Comparison of ENCODE assay signal across 7 mouse cellular contexts in genomic region chr17:28329503-28330231, GRCm38 (mm10). TPM values are rescaled to one million over a fixed set of nuclear protein-coding genes. Genes with fewer than 3 reads are reported as not detected.
DNase-seq lines count a peak whose midpoint lies in the region; ATAC-seq lines count a peak whose summit lies in the region.

No protein-coding gene starts in this region.

- H3K9ac ChIP-seq in neural tube, embryonic 11.5 days (ENCODE audit: low read length): peak overlapping the region; percentile 99
- H3K9ac ChIP-seq in embryonic facial prominence, embryonic 15.5 days: peak overlapping the region; percentile 99
- peak overlapping the region; percentile 99 for H3K9ac ChIP-seq in limb, embryonic 12.5 days (replicated peaks)
- peak overlapping the region; percentile 100 for H3K9ac ChIP-seq in stomach, embryonic 16.5 days (ENCODE audit: low read length)

- H3K4me2 ChIP-seq in neural tube, embryonic 11.5 days (ENCODE audit: low read depth): peak overlapping the region; percentile 91
- H3K4me2 ChIP-seq in embryonic facial prominence, embryonic 15.5 days (replicated peaks): peak overlapping the region; percentile 76
- peak overlapping the region; percentile 91 for H3K4me2 ChIP-seq in limb, embryonic 12.5 days
- peak overlapping the region; percentile 97 for H3K4me2 ChIP-seq in stomach, embryonic 16.5 days (ENCODE audit: low read depth, low read length)

- WGBS in neural tube, embryonic 11.5 days: 13% methylated on average over 4 of the region's 4 CpGs
- 3% methylated on average over 4 of the region's 4 CpGs for WGBS in embryonic facial prominence, embryonic 15.5 days
- WGBS in limb, embryonic 12.5 days: 5% methylated on average over 4 of the region's 4 CpGs
- WGBS in stomach, embryonic 16.5 days: 3% methylated on average over 4 of the region's 4 CpGs

- peak overlapping the region; percentile 96 for H3K4me3 ChIP-seq in neural tube, embryonic 11.5 days (ENCODE audit: low read depth, low read length)
- H3K4me3 ChIP-seq in embryonic facial prominence, embryonic 15.5 days (replicated peaks): peak overlapping the region; percentile 78
- H3K4me3 ChIP-seq in limb, embryonic 12.5 days (replicated peaks): peak overlapping the region; percentile 93
- peak overlapping the region; percentile 98 for H3K4me3 ChIP-seq in stomach, embryonic 16.5 days (replicated peaks; ENCODE audit: low read length)

- H3K4me1 ChIP-seq in neural tube, embryonic 11.5 days (ENCODE audit: control insufficient read depth, insufficient read depth, low read length): peaks cover 19% of the 10 kb centered on the region
- H3K4me1 ChIP-seq in embryonic facial prominence, embryonic 15.5 days: peaks cover 53% of the 10 kb centered on the region
- H3K4me1 ChIP-seq in limb, embryonic 12.5 days (replicated peaks): peaks cover 58% of the 10 kb centered on the region
- peaks cover 50% of the 10 kb centered on the region for H3K4me1 ChIP-seq in stomach, embryonic 16.5 days (ENCODE audit: control insufficient read depth, insufficient read depth, low read length)

- no peak for ATAC-seq in neural tube, embryonic 11.5 days (ENCODE audit: insufficient read depth, low FRiP score, low TSS enrichment)
- ATAC-seq in embryonic facial prominence, embryonic 15.5 days (ENCODE audit: insufficient number of reproducible peaks, low FRiP score, low TSS enrichment, low read depth): no peak
- no peak for ATAC-seq in limb, embryonic 12.5 days (ENCODE audit: insufficient number of reproducible peaks, insufficient read depth, low FRiP score, low TSS enrichment, low read depth)
- no peak for ATAC-seq in stomach, embryonic 16.5 days (ENCODE audit: insufficient read depth, low FRiP score)

- no peaks in the 10 kb centered on the region for H3K27me3 ChIP-seq in neural tube, embryonic 11.5 days (ENCODE audit: control insufficient read depth, insufficient read depth, low read length)
- no peaks in the 10 kb centered on the region for H3K27me3 ChIP-seq in embryonic facial prominence, embryonic 15.5 days
- no peaks in the 10 kb centered on the region for H3K27me3 ChIP-seq in limb, embryonic 12.5 days
- no peaks in the 10 kb centered on the region for H3K27me3 ChIP-seq in stomach, embryonic 16.5 days (ENCODE audit: control insufficient read depth, insufficient read depth, low read length)

- H3K27ac ChIP-seq in neural tube, embryonic 11.5 days (ENCODE audit: low read depth, low read length): no peak overlapping the region
- peak overlapping the region; percentile 98 for H3K27ac ChIP-seq in embryonic facial prominence, embryonic 15.5 days (replicated peaks)
- peak overlapping the region; percentile 98 for H3K27ac ChIP-seq in limb, embryonic 12.5 days
- peak overlapping the region; percentile 96 for H3K27ac ChIP-seq in stomach, embryonic 16.5 days (ENCODE audit: low read length)

- no peaks in the 10 kb centered on the region for H3K9me3 ChIP-seq in neural tube, embryonic 11.5 days (ENCODE audit: control insufficient read depth, low read length)
- no peaks in the 10 kb centered on the region for H3K9me3 ChIP-seq in embryonic facial prominence, embryonic 15.5 days (replicated peaks)
- H3K9me3 ChIP-seq in limb, embryonic 12.5 days: peaks cover under 1% of the 10 kb centered on the region; the same call in 1 of the 2 replicates
- no peaks in the 10 kb centered on the region for H3K9me3 ChIP-seq in stomach, embryonic 16.5 days (replicated peaks; ENCODE audit: control insufficient read depth, low read length)

- H3K36me3 ChIP-seq in neural tube, embryonic 11.5 days (ENCODE audit: control insufficient read depth, insufficient read depth, low read length): peaks cover 2% of the 10 kb centered on the region
- H3K36me3 ChIP-seq in embryonic facial prominence, embryonic 15.5 days: peaks cover 53% of the 10 kb centered on the region
- H3K36me3 ChIP-seq in limb, embryonic 12.5 days: peaks cover 71% of the 10 kb centered on the region
- peaks cover 16% of the 10 kb centered on the region for H3K36me3 ChIP-seq in stomach, embryonic 16.5 days (ENCODE audit: control insufficient read depth, insufficient read depth, low read length)

- DNase-seq in neural tube, embryonic 11.5 days (ENCODE audit: low spot score): no peak
- no peak for DNase-seq in neural tube, embryonic 10.5 days (ENCODE audit: extremely low spot score, low spot score)
- DNase-seq in spleen, adult 12 weeks (ENCODE audit: low spot score): no peak
- DNase-seq in layer of hippocampus, adult 18-20 months (ENCODE audit: low spot score in 2 of 2): no peak

RNA-seq across cellular contexts. Expression of gene Rpl10a, which starts 1.4 kb away (rescaled TPM):
- 478 TPM in 2 replicates for polyA plus RNA-seq in neural tube, embryonic 11.5 days (2014; fragmentation: Nextera tagmentation; extraction: Ambion mirVana)
- 620 and 681 TPM in 2 replicates for polyA plus RNA-seq in embryonic facial prominence, embryonic 15.5 days (2015; fragmentation: Nextera tagmentation; extraction: Ambion mirVana)
- 535 and 537 TPM in 2 replicates for polyA plus RNA-seq in limb, embryonic 12.5 days (2016; fragmentation: Nextera tagmentation; extraction: Ambion mirVana)
- 538 and 564 TPM in 2 replicates for polyA plus RNA-seq in stomach, embryonic 16.5 days (2015; fragmentation: Nextera tagmentation; extraction: Ambion mirVana)
- total RNA-seq in layer of hippocampus, adult 18-20 months (2021): 100 to 1,000 TPM; 356 to 365 TPM

RNA-seq across cellular contexts. Expression of gene Fance, which starts 16.3 kb away (rescaled TPM):
- polyA plus RNA-seq in neural tube, embryonic 11.5 days (2014; fragmentation: Nextera tagmentation; extraction: Ambion mirVana): 23.2 and 23.7 TPM in 2 replicates
- 37.6 and 38.5 TPM in 2 replicates for polyA plus RNA-seq in embryonic facial prominence, embryonic 15.5 days (2015; fragmentation: Nextera tagmentation; extraction: Ambion mirVana)
- polyA plus RNA-seq in limb, embryonic 12.5 days (2016; fragmentation: Nextera tagmentation; extraction: Ambion mirVana): 36.5 and 44.5 TPM in 2 replicates
- 19.0 and 20.4 TPM in 2 replicates for polyA plus RNA-seq in stomach, embryonic 16.5 days (2015; fragmentation: Nextera tagmentation; extraction: Ambion mirVana)
- 10 to 100 TPM; 22.8 to 26.0 TPM for total RNA-seq in layer of hippocampus, adult 18-20 months (2021)

RNA-seq across cellular contexts. Expression of gene Tead3, which starts 20.9 kb away (rescaled TPM):
- polyA plus RNA-seq in neural tube, embryonic 11.5 days (2014; fragmentation: Nextera tagmentation; extraction: Ambion mirVana): 4.5 and 4.6 TPM in 2 replicates
- polyA plus RNA-seq in embryonic facial prominence, embryonic 15.5 days (2015; fragmentation: Nextera tagmentation; extraction: Ambion mirVana): 17.9 and 18.8 TPM in 2 replicates
- polyA plus RNA-seq in limb, embryonic 12.5 days (2016; fragmentation: Nextera tagmentation; extraction: Ambion mirVana): 11.3 and 13.2 TPM in 2 replicates
- polyA plus RNA-seq in stomach, embryonic 16.5 days (2015; fragmentation: Nextera tagmentation; extraction: Ambion mirVana): 11.8 and 12.3 TPM in 2 replicates
- total RNA-seq in layer of hippocampus, adult 18-20 months (2021): 1 to 10 TPM; 2.0 to 2.4 TPM

RNA-seq across cellular contexts. Expression of gene Tulp1, which starts 35.4 kb away (rescaled TPM):
- polyA plus RNA-seq in neural tube, embryonic 11.5 days (2014; fragmentation: Nextera tagmentation; extraction: Ambion mirVana): 3.3 and 5.0 TPM in 2 replicates
- 5.1 and 5.8 TPM in 2 replicates for polyA plus RNA-seq in embryonic facial prominence, embryonic 15.5 days (2015; fragmentation: Nextera tagmentation; extraction: Ambion mirVana)
- 6.3 and 8.6 TPM in 2 replicates for polyA plus RNA-seq in limb, embryonic 12.5 days (2016; fragmentation: Nextera tagmentation; extraction: Ambion mirVana)
- polyA plus RNA-seq in stomach, embryonic 16.5 days (2015; fragmentation: Nextera tagmentation; extraction: Ambion mirVana): 4.6 and 5.4 TPM in 2 replicates
- total RNA-seq in layer of hippocampus, adult 18-20 months (2021): not detected
